Mouse (Mus musculus): ENCODE data around the gene Rab37. TPM values are rescaled to one million over a fixed set of nuclear protein-coding genes. Genes with fewer than 3 reads are reported as not detected.

The Rab37 gene
- 0.85 and 1.1 TPM in 2 replicates for polyA plus RNA-seq (2015; fragmentation: Nextera tagmentation; extraction: Ambion mirVana)

GRCm38 (mm10) chr11:115091362-115091901, at the start of gene Rab37:
Rab37 (plus strand) TSS chr11:115091431.

GRCm38 (mm10) chr11:115048259-115048658, 43.0 kb upstream of the Rab37 start, which contains the start of gene Cd300ld3:
Cd300ld3 (minus strand) TSS chr11:115048409.

GRCm38 (mm10) chr11:115062077-115062476, 29.2 kb upstream of the Rab37 start, which contains the start of gene Cd300e:
Cd300e (minus strand) TSS chr11:115062177.

GRCm38 (mm10) chr11:115133800-115134199, 42.6 kb downstream of the Rab37 start, which contains the start of gene Cd300lf:
Cd300lf (minus strand) TSS chr11:115133992.

GRCm38 (mm10) chr11:115162832-115163480, 71.7 kb downstream of the Rab37 start, which contains the start of gene Slc9a3r1:
Slc9a3r1 (plus strand) TSS chr11:115163341.

GRCm38 (mm10) chr11:115187224-115187639, 96.0 kb downstream of the Rab37 start, which contains the start of gene Tmem104:
Tmem104 (plus strand) TSS chr11:115187487.

GRCm38 (mm10) chr11:115187693-115188092, 96.5 kb downstream of the Rab37 start, which contains the start of gene Nat9:
Nat9 (minus strand) TSS chr11:115187859.

Other genes starting within 250 kb of the Rab37 start
- gene Gprc5c, start 240.3 kb upstream of the Rab37 start, polyA plus RNA-seq (2015; fragmentation: Nextera tagmentation; extraction: Ambion mirVana): 5.5 TPM in 2 replicates
- gene Cd300a, start 201.4 kb upstream of the Rab37 start, polyA plus RNA-seq (2015; fragmentation: Nextera tagmentation; extraction: Ambion mirVana): 1.2 and 1.4 TPM in 2 replicates
- 0.17 TPM in 2 replicates for gene Cd300lb, start 157.0 kb upstream of the Rab37 start, polyA plus RNA-seq (2015; fragmentation: Nextera tagmentation; extraction: Ambion mirVana)
- not detected in 2 replicates for gene Cd300c, start 122.3 kb upstream of the Rab37 start, polyA plus RNA-seq (2015; fragmentation: Nextera tagmentation; extraction: Ambion mirVana)
- 0.25 and 0.28 TPM in 2 replicates for gene Cd300ld, start 101.5 kb upstream of the Rab37 start, polyA plus RNA-seq (2015; fragmentation: Nextera tagmentation; extraction: Ambion mirVana)
- gene Cd300c2, start 89.6 kb upstream of the Rab37 start, polyA plus RNA-seq (2015; fragmentation: Nextera tagmentation; extraction: Ambion mirVana): 2.8 and 3.6 TPM in 2 replicates
- not detected in 2 replicates for gene Cd300ld2, start 75.2 kb upstream of the Rab37 start, polyA plus RNA-seq (2015; fragmentation: Nextera tagmentation; extraction: Ambion mirVana)
- gene Cd300ld4, start 64.4 kb upstream of the Rab37 start, polyA plus RNA-seq (2015; fragmentation: Nextera tagmentation; extraction: Ambion mirVana): not detected in 2 replicates
- not detected in 2 replicates for gene Cd300ld5, start 53.7 kb upstream of the Rab37 start, polyA plus RNA-seq (2015; fragmentation: Nextera tagmentation; extraction: Ambion mirVana)
- gene Cd300ld3, start 43.0 kb upstream of the Rab37 start, polyA plus RNA-seq (2015; fragmentation: Nextera tagmentation; extraction: Ambion mirVana): not detected in 2 replicates
- 0.09 TPM in 1 of 2 replicates, not detected in the other for gene Cd300e, start 29.3 kb upstream of the Rab37 start, polyA plus RNA-seq (2015; fragmentation: Nextera tagmentation; extraction: Ambion mirVana)
- 0.22 and 0.37 TPM in 2 replicates for gene Cd300lf, start 42.6 kb downstream of the Rab37 start, polyA plus RNA-seq (2015; fragmentation: Nextera tagmentation; extraction: Ambion mirVana)
- gene Slc9a3r1, start 71.9 kb downstream of the Rab37 start, polyA plus RNA-seq (2015; fragmentation: Nextera tagmentation; extraction: Ambion mirVana): 73.8 and 75.1 TPM in 2 replicates
- gene Tmem104, start 96.1 kb downstream of the Rab37 start, polyA plus RNA-seq (2015; fragmentation: Nextera tagmentation; extraction: Ambion mirVana): 12.9 and 13.5 TPM in 2 replicates
- gene Nat9, start 96.4 kb downstream of the Rab37 start, polyA plus RNA-seq (2015; fragmentation: Nextera tagmentation; extraction: Ambion mirVana): 19.9 and 21.8 TPM in 2 replicates
- gene Grin2c, start 175.8 kb downstream of the Rab37 start, polyA plus RNA-seq (2015; fragmentation: Nextera tagmentation; extraction: Ambion mirVana): 0.57 and 0.72 TPM in 2 replicates
- 16.9 and 19.4 TPM in 2 replicates for gene Fdxr, start 185.6 kb downstream of the Rab37 start, polyA plus RNA-seq (2015; fragmentation: Nextera tagmentation; extraction: Ambion mirVana)
- 1.9 and 2.4 TPM in 2 replicates for gene Fads6, start 206.2 kb downstream of the Rab37 start, polyA plus RNA-seq (2015; fragmentation: Nextera tagmentation; extraction: Ambion mirVana)
- 0.65 and 0.90 TPM in 2 replicates for gene Otop2, start 215.7 kb downstream of the Rab37 start, polyA plus RNA-seq (2015; fragmentation: Nextera tagmentation; extraction: Ambion mirVana)
- 0.09 and 0.21 TPM in 2 replicates for gene Ush1g, start 230.6 kb downstream of the Rab37 start, polyA plus RNA-seq (2015; fragmentation: Nextera tagmentation; extraction: Ambion mirVana)
- gene Otop3, start 243.3 kb downstream of the Rab37 start, polyA plus RNA-seq (2015; fragmentation: Nextera tagmentation; extraction: Ambion mirVana): 3.0 TPM in 2 replicates